Mouse (Mus musculus): ENCODE results near the gene Ildr1. TPM values are rescaled to one million over a fixed set of nuclear protein-coding genes. Genes with fewer than 3 reads are reported as not detected.

The Ildr1 gene
- polyA plus RNA-seq, 1 experiment from 2014 or later = 0.37 TPM

DNA sequence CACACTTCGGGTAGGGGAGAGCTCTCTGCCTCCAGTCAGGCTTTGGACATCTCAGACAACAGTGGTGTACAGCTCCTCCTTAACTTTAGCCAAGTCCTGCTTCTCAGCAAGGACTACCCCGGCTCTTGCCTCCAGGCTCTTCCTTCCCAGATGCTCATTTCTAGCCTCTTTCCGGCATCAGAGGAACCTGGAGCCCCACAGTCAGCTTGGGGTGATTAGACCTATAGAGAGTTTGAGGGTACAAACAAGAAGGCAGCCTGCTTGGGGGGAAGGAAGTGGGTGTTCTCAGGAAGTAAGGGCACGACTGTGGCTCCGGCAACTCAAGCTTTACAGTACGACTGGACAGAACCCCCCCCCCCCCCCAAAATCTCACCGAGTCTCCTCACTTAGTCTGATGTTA, 15.0 kb downstream of the Ildr1 start:
- Histone ChIP-seq H3K4me3 (replicated peaks) (no peak overlapping the region), H3K9ac (replicated peaks) (no peak overlapping the region), H3K4me1 (no peaks in the 10 kb centered on the region), H3K9me3 (replicated peaks) (no peaks in the 10 kb centered on the region), H3K36me3 (no peaks in the 10 kb centered on the region), H3K27ac (replicated peaks) (no peak overlapping the region), H3K27me3 (replicated peaks) (no peaks in the 10 kb centered on the region), H3K4me2 (no peak overlapping the region)
- no peak for ATAC-seq (ENCODE audit: low FRiP score)
- 91% methylated on average over 7 of the region's 7 CpGs for WGBS

DNA sequence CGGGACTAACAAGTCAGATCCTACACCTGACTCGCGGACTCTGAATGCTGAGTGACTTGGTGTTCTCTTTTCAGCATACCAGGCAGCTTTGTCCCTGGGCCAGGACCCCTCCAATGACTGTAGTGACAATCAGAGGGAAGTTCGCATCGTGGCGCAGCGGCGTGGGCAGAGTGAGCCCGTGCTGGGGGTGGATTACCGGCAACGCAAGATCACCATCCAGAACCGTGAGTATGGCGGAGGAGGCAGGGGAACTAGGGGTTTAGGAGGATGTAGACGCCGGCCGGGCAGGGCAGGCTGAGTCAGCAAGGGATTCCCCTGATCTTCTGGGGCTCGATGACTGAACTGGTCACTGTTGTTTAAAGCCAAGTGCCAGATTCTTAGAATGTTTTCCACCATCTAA, 15.6 kb downstream of the Ildr1 start:
- no peak for ATAC-seq (ENCODE audit: low FRiP score)
- WGBS = 96% methylated on average over 17 of the region's 17 CpGs
- Histone ChIP-seq H3K4me2 (no peak overlapping the region), H3K27ac (replicated peaks) (no peak overlapping the region), H3K4me1 (no peaks in the 10 kb centered on the region), H3K9ac (replicated peaks) (no peak overlapping the region), H3K36me3 (no peaks in the 10 kb centered on the region), H3K4me3 (replicated peaks) (no peak overlapping the region), H3K27me3 (replicated peaks) (no peaks in the 10 kb centered on the region), H3K9me3 (replicated peaks) (no peaks in the 10 kb centered on the region)

DNA sequence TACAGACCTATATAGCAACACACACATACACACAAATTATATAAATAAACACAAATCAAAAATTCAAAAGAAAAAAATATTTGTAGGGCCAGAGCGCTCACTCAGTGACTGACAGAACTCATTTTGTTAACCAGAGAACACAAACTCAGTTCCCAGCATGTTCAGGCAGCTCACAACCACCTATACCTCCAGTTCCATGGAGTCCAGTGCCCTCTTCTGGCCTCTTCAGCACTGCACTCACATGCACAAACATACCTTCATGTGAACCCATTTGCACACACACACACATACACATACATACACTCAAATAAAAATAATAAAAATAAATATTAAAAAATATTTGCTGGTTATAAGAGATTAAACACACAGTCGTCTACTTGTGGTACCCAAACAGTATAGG, 17.0 kb downstream of the Ildr1 start:
- Histone ChIP-seq H3K4me3 (replicated peaks) (no peak overlapping the region), H3K27me3 (replicated peaks) (no peaks in the 10 kb centered on the region), H3K4me1 (no peaks in the 10 kb centered on the region), H3K9ac (replicated peaks) (no peak overlapping the region), H3K36me3 (no peaks in the 10 kb centered on the region), H3K4me2 (no peak overlapping the region), H3K27ac (replicated peaks) (no peak overlapping the region), H3K9me3 (replicated peaks) (no peaks in the 10 kb centered on the region)
- WGBS = 93% methylated on average over 2 of the region's 2 CpGs
- ATAC-seq (ENCODE audit: low FRiP score) = no peak

DNA sequence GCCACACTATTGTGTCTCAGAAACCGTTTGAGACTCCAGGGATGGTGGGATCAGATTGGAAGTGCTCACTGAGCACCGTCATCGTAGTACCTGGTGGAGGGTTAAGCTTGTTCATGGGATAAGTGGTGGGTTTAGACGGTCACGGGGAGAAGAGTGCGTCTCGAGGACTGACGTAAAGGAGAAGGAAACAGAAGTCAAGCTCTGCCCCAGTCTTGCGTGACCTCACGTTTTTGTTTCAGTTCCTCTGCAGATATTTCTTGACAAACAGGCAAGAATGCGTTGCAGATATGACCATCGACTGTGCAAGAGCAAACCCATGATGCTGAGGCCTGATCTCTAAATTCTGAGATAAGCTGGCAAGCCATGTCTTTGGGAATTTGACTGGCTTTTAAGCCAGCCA, 18.0 kb downstream of the Ildr1 start:
- no peak overlapping the region for H3K4me2 ChIP-seq
- no peak for ATAC-seq (ENCODE audit: low FRiP score)
- H3K4me1 ChIP-seq = no peaks in the 10 kb centered on the region
- no peak overlapping the region for H3K27ac ChIP-seq (replicated peaks)
- no peak overlapping the region for H3K9ac ChIP-seq (replicated peaks)
- no peaks in the 10 kb centered on the region for H3K27me3 ChIP-seq (replicated peaks)
- H3K36me3 ChIP-seq = no peaks in the 10 kb centered on the region
- WGBS = 91% methylated on average over 12 of the region's 12 CpGs
- H3K4me3 ChIP-seq (replicated peaks) = no peak overlapping the region
- no peaks in the 10 kb centered on the region for H3K9me3 ChIP-seq (replicated peaks)

DNA sequence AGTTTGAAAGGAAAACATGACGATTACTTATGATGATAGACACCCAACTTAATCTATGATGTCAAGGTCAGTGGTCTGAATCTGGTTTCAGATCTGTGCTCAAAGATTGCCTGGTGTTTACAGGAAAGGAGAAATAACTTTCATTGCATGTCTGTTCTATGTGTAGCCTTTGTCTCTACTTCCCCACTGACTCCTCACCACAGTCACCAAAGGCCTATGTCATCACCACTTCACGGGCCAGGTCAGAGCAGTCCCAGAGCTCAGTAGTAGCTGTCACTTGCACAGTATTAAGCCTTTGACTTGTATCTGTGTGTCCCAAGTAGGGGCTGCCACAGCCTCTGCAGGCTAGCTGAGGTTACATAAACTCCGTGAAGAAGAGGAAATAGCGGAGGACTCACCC, 23.7 kb downstream of the Ildr1 start:
- Histone ChIP-seq H3K4me2 (no peak overlapping the region), H3K4me3 (replicated peaks) (no peak overlapping the region), H3K9ac (replicated peaks) (no peak overlapping the region), H3K27me3 (replicated peaks) (no peaks in the 10 kb centered on the region), H3K27ac (replicated peaks) (no peak overlapping the region), H3K9me3 (replicated peaks) (no peaks in the 10 kb centered on the region), H3K4me1 (peaks cover 6% of the 10 kb centered on the region; the same call in 1 of the 2 replicates), H3K36me3 (no peaks in the 10 kb centered on the region)
- WGBS = 85% methylated on average over 4 of the region's 4 CpGs
- ATAC-seq (ENCODE audit: low FRiP score) = no peak

DNA sequence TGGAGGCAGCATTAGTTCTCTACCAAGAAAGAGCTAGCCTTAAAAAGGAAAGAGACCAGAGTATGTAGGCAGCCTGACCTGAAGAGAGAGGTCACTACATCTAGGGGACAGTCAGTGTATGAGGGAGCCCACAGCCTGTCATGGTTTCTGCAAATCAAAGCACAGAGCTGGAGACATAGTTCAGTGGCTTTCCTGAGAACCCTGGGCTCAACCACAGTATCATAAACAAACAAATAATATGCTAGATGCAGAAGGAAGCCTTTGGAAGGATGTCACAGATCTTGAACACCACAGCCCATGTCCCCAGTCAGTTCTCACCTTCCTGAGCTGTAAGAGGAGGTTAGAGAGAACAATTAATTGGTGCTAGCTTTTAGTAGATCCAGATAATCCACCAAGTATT, 24.9 kb downstream of the Ildr1 start:
- H3K4me3 ChIP-seq (replicated peaks) = no peak overlapping the region
- H3K4me1 ChIP-seq = peaks cover 6% of the 10 kb centered on the region; the same call in 1 of the 2 replicates
- no peaks in the 10 kb centered on the region for H3K27me3 ChIP-seq (replicated peaks)
- ATAC-seq (ENCODE audit: low FRiP score) = no peak
- H3K4me2 ChIP-seq = no peak overlapping the region
- H3K36me3 ChIP-seq = no peaks in the 10 kb centered on the region
- no peak overlapping the region for H3K27ac ChIP-seq (replicated peaks)
- H3K9me3 ChIP-seq (replicated peaks) = no peaks in the 10 kb centered on the region
- H3K9ac ChIP-seq (replicated peaks) = no peak overlapping the region

DNA sequence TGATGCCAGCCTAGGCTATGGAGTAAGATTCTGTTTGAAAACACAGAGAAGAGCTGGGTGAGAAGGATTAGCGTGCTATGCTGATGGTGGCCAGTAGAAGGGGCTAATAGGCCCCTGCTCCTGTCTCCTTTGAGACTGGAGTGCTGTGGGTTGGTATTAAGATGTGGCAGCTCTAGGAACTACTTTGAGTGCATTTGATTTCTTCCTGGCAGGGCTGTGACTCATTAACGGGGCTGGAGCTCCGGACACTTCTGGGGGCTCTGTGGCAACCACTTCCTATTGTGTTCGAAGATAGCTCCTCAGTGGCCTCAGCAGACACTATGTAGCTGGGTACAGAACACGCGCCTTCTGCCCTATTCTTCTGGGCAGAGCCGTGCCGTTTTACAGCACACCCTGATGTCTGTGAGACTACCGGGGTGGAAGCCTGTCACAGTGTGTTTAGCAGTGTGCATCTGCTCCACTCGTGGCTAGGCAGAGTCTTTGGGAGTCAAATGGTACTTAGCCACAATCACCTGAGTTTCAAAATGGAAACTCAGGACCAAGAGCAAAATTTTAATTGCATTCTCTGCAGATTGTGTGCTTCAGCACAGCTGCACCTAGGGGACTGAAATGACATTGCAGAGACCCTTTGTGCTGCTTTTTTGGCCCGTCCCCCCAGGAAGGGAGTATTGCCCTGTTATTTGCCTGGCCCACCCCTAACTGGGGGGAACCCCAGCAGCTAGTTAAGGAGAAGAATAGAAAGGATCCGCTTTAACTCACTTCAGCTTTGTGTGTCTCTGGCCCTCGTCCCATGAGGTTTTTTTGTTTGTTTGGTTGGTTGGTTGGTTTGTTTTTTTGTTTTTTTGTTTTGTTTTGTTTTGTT, 26.6 kb downstream of the Ildr1 start:
- WGBS = 26% methylated on average over 13 of the region's 13 CpGs
- no peak overlapping the region for H3K27ac ChIP-seq (replicated peaks)
- peak overlapping the region; percentile 29 for H3K4me2 ChIP-seq
- H3K36me3 ChIP-seq = no peaks in the 10 kb centered on the region
- peaks cover 6% of the 10 kb centered on the region; the same call in 1 of the 2 replicates for H3K4me1 ChIP-seq
- no peaks in the 10 kb centered on the region for H3K9me3 ChIP-seq (replicated peaks)
- H3K9ac ChIP-seq (replicated peaks) = no peak overlapping the region
- no peaks in the 10 kb centered on the region for H3K27me3 ChIP-seq (replicated peaks)
- H3K4me3 ChIP-seq (replicated peaks) = no peak overlapping the region
- ATAC-seq (ENCODE audit: low FRiP score) = no peak

DNA sequence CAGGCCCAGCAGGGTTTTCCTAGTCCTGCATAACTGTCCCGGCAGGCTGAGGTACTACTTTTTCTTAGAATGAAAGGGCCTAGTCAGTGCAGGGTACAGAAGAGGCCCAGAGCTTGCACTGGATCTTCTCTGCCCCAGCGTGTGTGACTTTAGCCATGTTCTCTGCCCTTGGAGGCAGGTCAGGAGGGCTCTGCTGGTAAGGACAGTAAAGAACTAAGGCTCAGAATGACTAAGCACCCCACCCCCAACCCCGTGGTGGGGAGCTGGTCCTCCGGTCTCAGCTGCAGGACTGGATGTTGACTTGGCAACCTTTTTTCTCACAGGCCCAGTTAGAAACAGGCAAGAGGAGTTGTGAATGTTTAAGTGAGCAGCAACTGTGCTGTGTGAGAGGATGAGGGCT, 29.0 kb downstream of the Ildr1 start:
- Histone ChIP-seq H3K4me2 (no peak overlapping the region), H3K9me3 (replicated peaks) (no peaks in the 10 kb centered on the region), H3K27ac (replicated peaks) (no peak overlapping the region), H3K9ac (replicated peaks) (no peak overlapping the region), H3K4me1 (peaks cover 6% of the 10 kb centered on the region; the same call in 1 of the 2 replicates), H3K36me3 (no peaks in the 10 kb centered on the region), H3K27me3 (replicated peaks) (no peaks in the 10 kb centered on the region), H3K4me3 (replicated peaks) (no peak overlapping the region)
- WGBS = 30% methylated on average over 4 of the region's 4 CpGs
- ATAC-seq (ENCODE audit: low FRiP score) = no peak

DNA sequence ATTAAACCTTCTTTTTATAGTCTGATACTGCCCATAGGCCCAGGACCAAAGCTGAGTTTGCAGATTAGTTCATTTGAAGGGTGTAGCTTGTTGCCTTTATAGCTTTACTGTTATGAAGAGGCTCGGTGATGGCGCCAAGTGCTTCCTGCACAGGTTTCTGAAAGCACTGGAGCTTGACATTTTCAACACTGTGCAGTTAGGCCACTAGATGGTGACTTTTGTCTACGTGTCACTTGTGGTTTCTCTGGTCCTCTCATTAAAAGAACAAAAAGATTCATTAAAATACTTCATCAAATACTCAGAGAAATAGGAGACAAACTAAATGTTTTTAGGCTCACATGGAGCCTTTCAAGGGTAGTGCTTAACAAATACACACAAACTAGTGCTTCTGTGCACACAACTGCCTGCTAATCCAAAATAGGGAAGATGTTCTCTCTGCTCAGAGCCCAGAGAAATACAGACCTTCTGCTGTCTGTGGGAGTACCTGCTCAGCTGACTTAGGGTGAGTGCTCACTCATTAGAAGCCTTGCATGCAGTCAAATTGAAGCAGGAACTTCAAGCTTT, 30.2 kb downstream of the Ildr1 start:
- Histone ChIP-seq H3K9me3 (replicated peaks) (no peaks in the 10 kb centered on the region), H3K4me3 (replicated peaks) (no peak overlapping the region), H3K27ac (replicated peaks) (no peak overlapping the region), H3K4me2 (no peak overlapping the region), H3K4me1 (peaks cover 6% of the 10 kb centered on the region; the same call in 1 of the 2 replicates), H3K27me3 (replicated peaks) (no peaks in the 10 kb centered on the region), H3K36me3 (no peaks in the 10 kb centered on the region), H3K9ac (replicated peaks) (no peak overlapping the region)
- ATAC-seq (ENCODE audit: low FRiP score) = no peak
- WGBS = 69% methylated on average over 3 of the region's 3 CpGs

DNA sequence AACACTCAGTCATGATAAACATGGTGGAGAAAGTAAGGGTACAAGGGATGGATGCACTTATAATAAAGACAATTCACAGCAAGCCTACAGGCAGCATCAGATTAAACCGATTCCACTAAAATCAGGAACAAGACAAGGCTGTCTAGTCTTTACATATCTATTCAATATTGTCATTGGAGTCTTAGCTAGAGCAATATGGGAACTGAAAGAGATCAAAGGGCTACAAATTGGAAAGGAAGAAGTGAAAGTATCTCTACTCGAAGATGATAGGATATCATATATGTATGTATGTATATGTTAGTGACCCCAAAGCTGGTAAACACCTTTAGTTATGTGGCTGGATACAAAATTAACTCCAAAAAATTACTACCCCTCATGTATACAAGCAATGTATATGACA, 35.2 kb downstream of the Ildr1 start:
- H3K27ac ChIP-seq (replicated peaks) = no peak overlapping the region
- H3K4me2 ChIP-seq = no peak overlapping the region
- H3K27me3 ChIP-seq (replicated peaks) = no peaks in the 10 kb centered on the region
- H3K4me3 ChIP-seq (replicated peaks) = no peak overlapping the region
- 92% methylated on average over 2 of the region's 2 CpGs for WGBS
- H3K36me3 ChIP-seq = no peaks in the 10 kb centered on the region
- H3K9ac ChIP-seq (replicated peaks) = no peak overlapping the region
- H3K4me1 ChIP-seq = no peaks in the 10 kb centered on the region
- ATAC-seq (ENCODE audit: low FRiP score) = no peak
- H3K9me3 ChIP-seq (replicated peaks) = no peaks in the 10 kb centered on the region

DNA sequence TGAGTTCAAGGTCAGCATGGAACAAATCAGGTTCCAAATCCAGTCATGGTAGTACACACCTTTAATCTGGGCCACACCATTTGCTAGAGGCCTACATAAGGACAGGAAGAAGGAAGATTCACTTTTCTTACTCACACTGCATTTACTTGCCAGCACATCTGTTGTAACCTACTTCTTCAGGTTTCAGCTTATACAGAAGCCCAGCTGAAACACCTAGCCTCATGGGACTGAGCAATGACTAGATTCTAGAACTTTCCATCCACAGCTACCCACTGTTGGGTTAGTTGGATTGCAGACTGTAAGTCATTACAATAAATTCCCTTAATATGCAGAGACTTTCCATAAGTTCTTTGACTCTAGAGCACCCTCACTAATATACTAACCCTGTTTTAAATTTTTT, 38.8 kb downstream of the Ildr1 start:
- no peaks in the 10 kb centered on the region for H3K4me1 ChIP-seq
- no peak overlapping the region for H3K9ac ChIP-seq (replicated peaks)
- no peak for ATAC-seq (ENCODE audit: low FRiP score)
- H3K4me2 ChIP-seq = no peak overlapping the region
- H3K9me3 ChIP-seq (replicated peaks) = no peaks in the 10 kb centered on the region
- no peak overlapping the region for H3K27ac ChIP-seq (replicated peaks)
- no peak overlapping the region for H3K4me3 ChIP-seq (replicated peaks)
- no peaks in the 10 kb centered on the region for H3K36me3 ChIP-seq
- H3K27me3 ChIP-seq (replicated peaks) = no peaks in the 10 kb centered on the region

DNA sequence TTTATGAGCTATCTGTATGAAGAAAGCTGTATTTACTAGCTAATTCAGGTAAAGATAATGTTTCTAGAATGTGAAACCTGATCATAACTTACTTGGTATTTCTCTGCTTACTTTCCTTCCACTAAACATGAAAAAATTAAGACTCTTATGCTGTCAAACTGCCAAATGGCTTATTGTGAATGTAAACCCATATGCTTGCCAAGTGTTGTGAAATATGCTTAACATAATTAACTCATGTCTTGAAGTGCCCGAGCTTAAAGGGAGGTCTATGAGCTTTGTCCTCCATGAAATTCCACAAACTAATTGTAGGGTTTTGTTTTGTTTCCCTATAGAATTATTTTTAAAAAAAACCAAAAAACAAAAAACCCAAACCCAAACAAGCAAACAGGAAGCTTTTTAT, 40.0 kb downstream of the Ildr1 start:
- Histone ChIP-seq H3K9ac (replicated peaks) (no peak overlapping the region), H3K4me2 (no peak overlapping the region), H3K36me3 (no peaks in the 10 kb centered on the region), H3K4me3 (replicated peaks) (no peak overlapping the region), H3K27me3 (replicated peaks) (no peaks in the 10 kb centered on the region), H3K4me1 (no peaks in the 10 kb centered on the region), H3K27ac (replicated peaks) (no peak overlapping the region), H3K9me3 (replicated peaks) (no peaks in the 10 kb centered on the region)
- 73% methylated on average over 1 of the region's 1 CpGs for WGBS
- no peak for ATAC-seq (ENCODE audit: low FRiP score)
